Mouse (Mus musculus): ENCODE results near the gene Napepld.
"Not testable (repeated sequence)": the region's sequence is repeated elsewhere in the genome, so short reads cannot be mapped to it uniquely, and the experiment has no call there.

The Napepld gene

DNA sequence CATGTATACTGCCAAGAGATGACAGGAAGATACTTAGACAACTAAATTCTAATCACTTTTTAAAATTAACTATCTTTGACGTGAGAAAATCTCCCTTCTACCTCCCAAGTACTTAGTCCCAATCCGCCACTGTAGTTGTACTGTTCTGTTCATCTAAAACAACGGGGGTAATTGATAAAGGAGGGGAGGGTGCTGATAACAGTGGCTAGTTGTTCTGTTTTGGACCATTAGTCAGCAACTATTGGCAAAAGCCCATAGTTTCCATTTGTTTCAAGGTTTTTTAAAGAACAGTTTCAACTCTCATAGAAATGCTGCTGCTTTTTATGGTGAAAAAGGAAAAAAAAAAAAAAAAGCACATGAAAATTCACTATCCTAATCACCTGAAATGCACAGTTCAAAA is 2.5 kb upstream of the Napepld start:
- no peak for DNase-seq

- DNase-seq: no peak
These were observed 1.8 kb upstream of the Napepld start for GRCm38 (mm10) chr5:21702873-21703475.

GRCm38 (mm10) chr5:21702009-21702364 is 791 bp upstream of the Napepld start:
- no peak for DNase-seq

DNA sequence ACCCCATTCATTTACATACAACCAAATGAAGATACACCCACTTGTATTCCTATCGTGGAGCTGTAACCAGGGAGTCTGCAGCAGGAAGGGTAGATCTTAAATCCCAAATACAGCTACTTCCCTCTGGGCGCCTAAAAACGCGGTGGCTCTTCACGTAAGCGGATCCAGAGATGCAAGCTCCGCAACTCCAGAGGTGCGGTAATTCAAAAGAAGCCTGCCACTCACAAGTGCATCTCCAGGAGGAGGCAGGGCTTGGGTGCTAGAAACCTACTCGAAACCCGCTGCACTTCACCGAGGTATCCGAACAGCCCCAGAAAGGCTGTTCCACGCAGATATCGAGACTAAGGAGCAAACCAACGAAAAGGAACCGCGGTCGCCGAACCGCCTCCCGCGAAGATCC is 262 bp downstream of the Napepld start:
- no peak for DNase-seq

GRCm38 (mm10) chr5:21700272-21700821 is 849 bp downstream of the Napepld start:
- no peak for DNase-seq

DNA sequence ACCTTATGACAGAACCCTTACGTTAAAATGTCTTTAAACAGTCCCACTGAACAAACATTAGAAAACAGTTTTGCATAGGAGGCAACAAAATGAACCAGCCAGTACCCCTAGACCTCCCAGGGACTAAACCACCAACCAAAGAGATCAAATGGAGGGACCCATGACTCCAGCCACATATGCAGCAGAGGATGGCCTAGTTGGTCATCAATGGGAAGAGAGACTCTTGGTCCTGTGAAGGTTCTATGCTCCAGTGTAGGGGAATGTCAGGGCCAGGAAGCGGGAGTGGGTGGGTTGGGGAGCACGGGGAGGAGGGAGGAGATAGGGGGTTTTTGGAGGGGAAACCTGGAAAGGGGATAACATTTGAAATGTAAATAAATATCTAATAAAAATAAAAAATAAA is 1.6 kb downstream of the Napepld start:
- not testable (repeated sequence) for DNase-seq

DNA sequence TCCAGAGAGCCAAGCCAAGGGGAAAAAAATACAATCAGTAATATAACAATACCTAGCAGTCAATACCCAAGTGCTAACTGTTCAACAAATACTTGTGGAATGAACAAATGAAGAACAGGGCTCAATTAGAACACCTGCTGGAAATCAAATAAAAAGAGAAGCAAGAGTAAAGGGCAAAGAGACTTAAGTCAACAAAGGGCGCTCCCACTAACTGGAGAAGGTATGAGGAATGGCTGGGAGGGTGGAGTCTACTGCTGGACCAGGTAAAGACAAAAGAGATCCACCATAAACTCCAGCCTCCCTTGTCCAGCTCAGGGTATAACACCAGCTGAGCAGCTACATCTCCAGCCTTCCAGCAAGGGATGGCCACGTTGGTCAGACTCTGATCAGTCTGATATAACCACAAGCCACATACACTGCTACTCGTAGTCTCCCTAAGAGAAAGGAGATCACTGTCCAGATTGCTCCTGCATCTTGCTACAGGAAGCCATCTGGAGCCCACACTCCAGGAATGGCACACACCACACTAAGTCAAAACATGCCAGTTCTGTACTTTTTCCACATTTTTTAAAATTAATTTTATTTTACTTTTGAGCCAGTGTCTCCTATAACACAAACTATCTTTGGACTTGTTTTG is 6.2 kb downstream of the Napepld start:
- DNase-seq: no peak

DNA sequence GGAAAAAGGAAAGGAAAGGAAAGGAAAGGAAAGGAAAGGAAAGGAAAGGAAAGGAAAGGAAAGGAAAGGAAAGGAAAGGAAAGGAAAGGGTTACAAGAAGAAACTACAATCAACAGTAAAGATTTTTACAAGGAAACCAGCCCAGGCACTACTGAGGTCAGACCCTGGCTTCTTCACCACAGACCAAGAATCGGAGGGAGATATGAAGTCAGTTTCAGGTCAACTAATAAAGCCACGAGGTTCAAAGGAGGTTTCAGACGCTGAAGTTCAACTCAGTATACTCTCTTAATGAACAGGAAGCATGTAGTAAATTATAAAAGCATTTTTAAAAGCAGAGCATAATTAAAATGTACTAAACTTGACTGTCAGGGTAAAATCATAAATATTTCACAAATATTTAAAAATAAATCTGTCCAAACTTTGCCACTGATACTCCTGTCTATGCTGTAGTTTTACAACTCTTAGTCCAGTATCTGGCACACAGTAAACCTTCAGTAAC is 7.8 kb downstream of the Napepld start:
- DNase-seq: no peak

GRCm38 (mm10) chr5:21692230-21692629 is 9.0 kb downstream of the Napepld start:
- no peak for DNase-seq

DNA sequence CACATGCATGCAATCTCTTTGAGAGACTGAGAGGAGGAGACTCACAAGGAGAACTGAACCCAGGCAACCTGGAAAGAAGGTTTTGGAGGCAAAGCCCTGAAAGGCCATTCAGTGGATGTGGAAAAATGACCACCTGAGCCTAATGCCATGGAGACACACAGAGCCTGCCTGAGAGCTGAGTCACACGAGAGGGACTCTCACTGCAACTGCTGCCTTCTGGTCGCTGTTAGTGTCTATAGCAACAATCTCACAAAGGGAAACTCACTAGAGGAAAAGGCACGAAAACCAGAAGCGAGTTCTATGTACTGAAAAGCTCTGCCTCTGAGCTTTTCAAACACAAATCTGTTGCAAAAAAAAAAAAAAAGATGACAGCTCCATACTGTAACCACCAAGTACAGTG is 14.2 kb downstream of the Napepld start:
- no peak for DNase-seq

GRCm38 (mm10) chr5:21685001-21685400 is 16.2 kb downstream of the Napepld start:
- DNase-seq: no peak

GRCm38 (mm10) chr5:21683811-21684210 is 17.4 kb downstream of the Napepld start:
- no peak for DNase-seq

- no peak for DNase-seq
These were observed 20.3 kb downstream of the Napepld start for GRCm38 (mm10) chr5:21680940-21681339.

GRCm38 (mm10) chr5:21680029-21680428 is 21.2 kb downstream of the Napepld start:
- no peak for DNase-seq

DNA sequence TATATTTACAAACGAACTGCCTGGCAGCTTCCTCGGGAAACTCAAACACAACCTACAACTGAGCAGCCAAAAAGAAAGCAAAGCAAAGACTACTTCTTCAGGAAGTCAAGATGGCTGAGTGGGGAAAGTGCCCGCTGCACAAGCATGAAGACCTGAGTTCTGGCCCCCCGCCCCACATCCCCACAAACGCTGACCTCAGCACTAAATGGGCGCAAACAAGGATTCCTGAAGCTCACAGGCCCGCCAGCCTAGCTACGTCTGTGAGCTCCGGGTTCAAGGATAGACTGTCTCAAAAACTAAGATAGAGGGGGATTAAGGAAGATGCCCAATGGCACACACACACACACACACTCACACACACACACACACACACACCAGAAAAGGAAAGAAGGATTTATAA is 22.8 kb downstream of the Napepld start:
- DNase-seq: no peak

GRCm38 (mm10) chr5:21677939-21678338 is 23.3 kb downstream of the Napepld start:
- no peak for DNase-seq

DNA sequence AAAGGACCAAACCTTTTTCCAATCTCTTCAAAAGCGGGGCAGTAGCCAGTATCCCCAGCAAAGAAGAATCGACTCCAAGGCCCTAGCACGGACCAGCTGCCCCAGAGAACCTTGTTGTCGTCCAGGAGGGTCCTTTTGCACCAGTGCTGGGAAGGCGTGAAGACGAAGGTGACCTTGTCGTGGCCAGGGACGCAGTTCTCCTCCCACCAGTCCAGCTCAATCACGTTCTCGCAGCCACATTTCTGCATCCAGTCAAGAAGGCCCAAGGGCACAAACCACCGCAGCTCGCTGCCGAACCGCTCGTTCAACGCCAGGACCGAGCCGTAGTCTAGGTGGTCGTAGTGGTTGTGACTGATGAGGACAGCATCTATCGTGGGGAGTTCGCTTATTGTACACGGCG is 25.7 kb downstream of the Napepld start:
- no peak for DNase-seq

GRCm38 (mm10) chr5:21675019-21675418 is 26.2 kb downstream of the Napepld start:
- no peak for DNase-seq

- DNase-seq: no peak
These were observed 27.5 kb downstream of the Napepld start for GRCm38 (mm10) chr5:21673742-21674141.

DNA sequence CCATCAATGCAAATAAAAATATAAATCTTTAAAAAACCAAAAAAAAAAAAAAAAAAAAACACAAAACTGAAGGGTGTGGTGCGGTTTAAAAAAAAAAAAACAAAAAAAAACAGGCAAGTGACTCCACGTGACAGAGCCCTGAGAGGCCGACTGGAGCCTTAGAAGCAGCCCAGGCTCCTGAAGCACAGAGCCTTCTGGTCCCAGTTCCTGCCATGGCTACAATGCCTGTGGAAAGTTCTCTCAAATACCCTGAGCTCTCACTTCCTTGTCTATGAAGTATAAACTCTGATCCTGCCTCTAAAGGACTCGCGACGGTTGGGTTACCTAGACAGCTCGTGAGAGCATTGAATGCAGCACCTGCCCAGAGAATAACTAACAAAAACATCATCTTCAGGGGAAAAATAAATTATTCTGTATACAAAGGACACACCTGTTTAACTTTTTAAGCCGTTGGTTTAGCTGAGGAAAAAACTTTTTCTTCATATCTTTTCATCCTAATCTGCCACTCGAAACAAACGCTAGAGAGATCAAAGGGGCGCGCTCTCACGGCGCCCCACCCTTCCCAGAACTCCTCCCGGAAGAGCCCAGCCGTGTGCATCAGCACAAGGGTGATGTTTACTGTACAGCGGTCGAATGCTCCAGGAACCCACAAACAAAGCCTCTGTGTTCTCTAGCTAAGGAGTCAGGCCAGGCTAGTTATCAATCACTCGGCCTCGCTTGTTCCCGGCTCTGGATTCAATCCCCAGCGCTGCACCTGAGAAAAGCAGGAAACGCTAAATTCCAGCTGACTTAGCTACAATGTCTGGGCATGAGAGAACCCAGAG is 28.2 kb downstream of the Napepld start:
- DNase-seq: peak; percentile 26 to 41

- no peak for DNase-seq
These were observed 31.9 kb downstream of the Napepld start for GRCm38 (mm10) chr5:21669307-21669706.

DNA sequence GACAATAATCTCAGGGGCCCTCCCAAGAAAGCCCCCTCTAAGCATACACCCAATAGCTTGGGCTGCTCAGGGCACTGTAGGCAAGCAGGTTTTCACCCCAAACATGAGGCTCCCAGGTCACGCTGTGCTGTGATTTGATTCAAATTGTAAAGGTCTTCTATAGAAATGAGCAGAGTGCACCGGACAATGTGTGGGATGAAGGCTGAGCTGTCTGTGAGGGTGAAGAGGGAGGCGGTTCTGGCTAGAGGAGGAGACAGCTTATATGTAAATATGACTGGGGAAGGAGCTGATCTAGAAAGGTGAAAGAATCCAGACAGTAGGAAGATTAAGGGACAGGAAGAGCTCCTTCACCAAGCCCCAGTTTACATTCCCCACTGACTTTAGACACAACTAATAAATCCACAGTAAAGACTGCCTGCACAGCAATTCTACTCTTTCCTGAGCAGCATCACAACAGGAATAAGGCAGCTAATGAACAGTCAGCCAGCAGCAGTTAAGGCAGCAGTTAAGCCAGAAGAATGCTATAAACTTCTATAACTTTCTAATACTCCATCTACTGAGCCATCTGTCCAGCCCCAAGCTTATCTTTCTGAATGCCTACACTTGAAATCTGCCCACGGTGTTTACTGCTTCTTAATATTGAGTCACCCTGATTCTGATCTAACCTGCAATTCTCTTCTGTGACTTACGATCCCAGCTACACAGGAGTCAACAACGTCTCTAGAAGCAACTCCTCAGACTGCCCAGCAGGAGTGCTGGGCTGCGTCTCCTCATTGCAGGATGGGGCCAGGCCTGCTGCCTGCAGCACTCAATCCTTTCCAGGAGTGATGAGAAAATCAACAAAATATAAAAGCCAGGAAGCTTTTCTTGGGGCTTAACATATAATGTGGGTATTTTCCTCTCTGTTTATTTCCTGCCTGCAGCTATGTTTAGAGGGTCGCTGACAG is 33.7 kb downstream of the Napepld start:
- no peak for DNase-seq

GRCm38 (mm10) chr5:21663081-21663480 is 38.1 kb downstream of the Napepld start:
- no peak for DNase-seq

Data from B cell, adult 2 months (primary cell).